Mouse (Mus musculus) left cerebral cortex, adult 2 months (tissue): ENCODE measurements around the gene Daam1. TPM values are rescaled to one million over a fixed set of nuclear protein-coding genes. Genes with fewer than 3 reads are reported as not detected.

ENCODE experiments used
- DNase-seq, 2 experiments: peaks; one replicate each; pipeline ENCODE4 v3.0.0; 2021 to 2022; ENCODE audit warnings: low spot score in 2 of 2, mixed read lengths in 1 of 2; ENCODE audit errors: extremely low spot score in 1 of 2
- H3K27ac ChIP-seq: fragments of 200-600 bp; 2 replicates; pipeline ENCODE4 v1.8.1; 2022
- H3K4me3 ChIP-seq: fragments of 200-600 bp; 2 replicates; pipeline ENCODE4 v1.8.1; 2022
- CTCF ChIP-seq: fragments of 200-600 bp; IDR thresholded peaks from 2 replicates; pipeline ENCODE4 v1.8.1; 2022; ENCODE audit warnings: antibody characterized with exemption, mild to moderate bottlenecking, moderate library complexity
- intact Hi-C: fragments of 180-260 bp; cut with DNase I; formaldehyde crosslinking; loops from one replicate; pipeline ENCODE4 v1.15.1; 2025
- total RNA-seq, 2 experiments: library from RNA; stranded (reverse); gene quantifications; 2 replicates each; pipeline ENCODE4 v1.2.3; 2021

Daam1 gene
- total RNA-seq, 2 experiments from 2014 or later, result 48.0 to 55.0 TPM

DNA sequence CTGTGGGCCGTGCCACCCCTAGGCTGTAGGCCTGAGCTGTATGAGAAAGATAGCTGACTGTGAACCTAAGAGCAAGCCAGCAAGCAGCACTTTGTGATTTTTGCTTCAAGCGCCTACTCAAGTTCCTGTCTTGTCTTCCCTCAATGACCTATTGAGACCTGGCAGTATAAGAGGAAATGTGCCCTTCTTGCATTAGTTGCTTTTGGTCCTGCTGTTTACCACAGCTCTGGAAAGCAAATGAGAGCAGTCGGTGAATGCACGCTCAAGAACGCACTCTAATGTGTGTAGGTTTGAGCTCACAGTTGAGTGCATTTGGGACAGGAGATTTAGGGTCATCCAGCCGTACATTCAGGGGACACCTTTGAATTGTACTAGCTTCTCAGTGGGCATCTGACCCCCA is 118.1 kb downstream of the Daam1 start:
- DNase-seq, result no peak
- no peak overlapping the region for H3K27ac ChIP-seq
- TF ChIP-seq CTCF, result no peak
- intact Hi-C loops, result loop anchor here (5.0 kb wide), 1 partner anchor 117 kb away; the partner anchor contains the start of gene Daam1
- H3K4me3 ChIP-seq, result no peak overlapping the region

DNA sequence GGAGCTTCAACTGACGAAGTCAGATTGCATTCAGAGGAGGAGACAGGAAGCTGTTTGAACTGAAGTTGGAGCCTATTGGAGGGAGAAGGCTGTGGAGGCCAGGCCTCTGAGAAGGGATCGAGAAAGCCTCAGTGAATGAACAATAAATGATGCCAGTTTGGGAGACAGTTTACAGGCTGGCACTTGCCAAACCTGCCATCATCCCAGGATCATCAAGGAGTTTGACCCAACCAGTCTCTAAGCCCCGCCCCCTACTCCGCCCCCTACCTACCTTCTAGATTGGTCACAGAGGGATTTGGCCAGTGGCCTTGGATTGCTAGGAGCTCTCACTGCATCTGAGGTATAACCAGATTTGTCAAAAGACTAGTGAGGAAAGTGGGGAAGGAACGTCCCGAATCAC is 118.7 kb downstream of the Daam1 start:
- no peak for TF ChIP-seq CTCF
- Histone ChIP-seq H3K27ac (no peak overlapping the region), H3K4me3 (no peak overlapping the region)
- DNase-seq, result no peak
- intact Hi-C loops, result loop anchor here (5.0 kb wide), 1 partner anchor 117 kb away; the partner anchor contains the start of gene Daam1

DNA sequence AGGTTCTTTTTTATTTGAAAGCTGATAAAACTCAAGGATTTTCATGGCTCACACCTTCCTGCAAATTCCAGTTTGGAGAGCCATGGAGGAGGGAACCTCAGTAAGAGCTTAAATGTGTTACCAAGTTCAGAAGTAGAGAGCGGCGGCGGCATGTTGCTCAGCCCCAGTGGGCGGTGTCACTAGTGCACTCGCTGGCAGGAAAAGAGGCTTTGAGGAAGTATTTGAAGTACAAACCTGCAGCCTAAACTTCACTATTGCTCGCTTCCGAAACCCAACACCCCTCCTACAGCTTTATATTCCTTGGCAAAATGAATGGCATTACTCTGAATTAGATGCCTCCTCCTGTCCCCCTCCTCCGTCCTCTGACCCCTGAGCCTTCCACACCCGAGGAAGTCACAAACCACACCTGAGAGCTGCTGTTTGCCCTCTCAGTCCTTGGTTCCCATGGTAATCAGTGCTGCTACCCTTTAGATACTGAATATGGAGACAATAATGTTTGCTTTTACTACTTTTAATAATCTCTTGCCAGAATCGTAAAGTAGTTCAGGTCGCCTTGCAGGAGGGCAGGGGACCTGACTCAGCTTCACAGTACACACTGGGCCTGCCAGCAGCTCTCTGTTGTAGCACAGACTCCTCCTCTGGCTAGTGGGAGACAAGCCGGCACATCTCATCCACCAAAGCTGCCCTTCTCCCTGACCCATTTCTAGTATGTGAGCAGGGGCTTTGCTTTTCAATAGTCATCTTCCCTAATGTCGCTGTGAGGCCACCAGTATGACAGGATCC is 119.4 kb downstream of the Daam1 start:
- DNase-seq, result no peak
- no peak; the same call in 1 of the 2 replicates for TF ChIP-seq CTCF
- Histone ChIP-seq H3K27ac (no peak overlapping the region), H3K4me3 (no peak overlapping the region)
- intact Hi-C loops, result no loop called here

DNA sequence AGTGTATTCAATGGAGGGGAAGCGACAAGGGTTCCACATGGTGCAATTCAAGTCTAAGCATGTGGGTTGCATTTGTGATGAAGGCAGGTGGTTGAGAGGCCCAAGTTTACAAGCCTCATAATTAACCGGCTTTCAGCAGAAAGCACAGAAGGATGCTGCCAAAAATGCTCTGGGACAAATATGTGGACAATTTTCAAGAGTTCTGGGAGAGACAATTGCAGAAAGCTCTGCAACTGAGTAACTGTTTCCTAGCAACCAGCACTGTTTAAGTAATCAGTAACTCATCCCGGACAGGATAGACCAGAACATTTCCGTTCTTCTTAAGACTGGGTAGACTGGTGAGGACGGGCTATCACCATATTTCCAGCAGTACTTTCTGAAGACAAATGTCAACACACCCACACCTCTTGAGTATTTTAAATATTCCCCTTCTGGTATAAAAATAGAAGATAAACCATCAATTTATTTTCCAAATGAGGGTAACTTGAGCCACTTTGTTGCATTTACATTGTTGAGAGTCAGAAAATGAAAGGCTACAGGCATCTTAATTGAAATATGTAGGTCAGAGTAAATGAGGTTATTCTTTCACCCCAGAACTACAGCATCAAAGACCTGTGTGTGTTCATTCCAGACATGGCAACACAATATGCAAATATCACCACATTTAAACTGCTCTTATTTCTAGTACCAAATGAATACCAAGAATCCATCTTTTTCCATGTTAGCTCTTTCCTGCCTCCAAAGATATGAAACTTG is 123.5 kb downstream of the Daam1 start:
- TF ChIP-seq CTCF, result no peak
- DNase-seq, result no peak
- intact Hi-C loops, result no loop called here
- Histone ChIP-seq H3K27ac (peak overlapping the region; percentile 69), H3K4me3 (no peak overlapping the region)

DNA sequence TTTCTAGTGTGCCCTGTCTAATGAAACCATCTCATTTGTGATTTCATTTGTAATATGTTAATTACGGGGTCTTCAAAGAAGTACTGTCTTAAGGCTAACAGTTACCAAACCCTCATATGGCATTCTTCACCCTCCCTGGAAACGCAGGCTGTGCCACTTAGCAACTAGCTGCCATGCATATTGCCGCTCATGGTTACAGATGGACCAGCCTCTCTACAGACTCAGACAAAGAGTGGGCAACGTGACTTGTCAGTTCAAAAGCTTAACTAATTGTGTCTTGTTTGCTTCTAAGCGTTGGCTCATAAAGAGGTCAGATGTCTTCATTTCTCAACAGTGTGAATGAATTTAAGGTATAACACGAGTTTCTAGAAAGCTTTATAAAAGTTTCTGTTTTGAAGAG is 126.1 kb downstream of the Daam1 start:
- Histone ChIP-seq H3K4me3 (no peak overlapping the region), H3K27ac (peak overlapping the region; percentile 24; the same call in 1 of the 2 replicates)
- DNase-seq, result no peak
- no peak for TF ChIP-seq CTCF
- intact Hi-C loops, result no loop called here

DNA sequence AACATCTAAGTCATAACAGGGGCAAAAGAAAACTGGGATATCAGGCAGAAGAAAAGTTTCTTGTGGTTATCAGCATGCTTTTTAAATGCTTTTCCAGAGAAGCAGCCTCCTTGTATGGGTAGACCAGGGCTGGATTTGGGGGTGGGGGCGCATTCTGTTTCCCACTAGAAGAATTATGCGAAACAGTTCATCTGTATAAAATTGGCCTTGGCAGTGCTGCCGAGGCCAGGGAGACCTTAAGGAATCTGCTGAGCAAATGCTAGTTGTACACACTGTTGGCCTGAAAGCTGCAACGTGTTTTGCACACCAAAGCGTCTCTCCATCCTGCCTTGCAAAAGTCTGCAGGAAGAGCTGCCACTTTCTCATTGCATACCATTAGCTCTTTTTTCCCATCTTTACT is 126.6 kb downstream of the Daam1 start:
- Histone ChIP-seq H3K27ac (peak overlapping the region; percentile 24; the same call in 1 of the 2 replicates), H3K4me3 (no peak overlapping the region)
- intact Hi-C loops, result no loop called here
- no peak for DNase-seq
- TF ChIP-seq CTCF, result no peak

DNA sequence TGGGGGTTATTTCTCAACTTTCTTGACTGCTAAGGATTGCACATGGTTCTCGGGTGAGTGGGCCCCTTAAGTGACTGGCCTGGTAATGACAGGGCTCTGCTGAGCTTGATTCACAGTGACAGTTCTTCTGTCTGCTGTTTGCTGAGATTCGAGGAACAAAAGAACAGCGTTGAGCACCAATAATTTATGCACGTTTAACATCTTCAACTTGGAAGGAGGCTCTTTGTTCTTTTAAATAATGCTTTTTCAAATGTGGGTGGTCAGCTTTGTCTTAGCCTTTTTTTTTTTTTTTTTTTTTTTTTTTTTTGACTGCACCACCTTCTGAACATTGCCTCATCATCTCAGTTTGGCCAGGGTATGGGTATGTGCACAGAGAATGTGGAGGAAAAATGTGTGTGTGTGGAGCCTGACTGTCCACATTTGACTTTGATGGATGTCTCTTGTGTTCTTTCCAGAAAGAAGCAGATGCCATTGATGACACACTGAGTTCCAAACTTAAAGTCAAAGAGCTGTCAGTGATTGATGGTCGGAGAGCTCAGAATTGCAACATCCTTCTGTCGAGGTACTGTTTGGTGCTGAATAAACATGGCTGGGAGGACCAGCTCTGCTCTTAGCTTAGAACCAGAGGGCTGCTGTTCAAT is 128.6 kb downstream of the Daam1 start:
- H3K27ac ChIP-seq, result no peak overlapping the region
- intact Hi-C loops, result no loop called here
- TF ChIP-seq CTCF, result no peak
- H3K4me3 ChIP-seq, result no peak overlapping the region
- DNase-seq, result no peak

DNA sequence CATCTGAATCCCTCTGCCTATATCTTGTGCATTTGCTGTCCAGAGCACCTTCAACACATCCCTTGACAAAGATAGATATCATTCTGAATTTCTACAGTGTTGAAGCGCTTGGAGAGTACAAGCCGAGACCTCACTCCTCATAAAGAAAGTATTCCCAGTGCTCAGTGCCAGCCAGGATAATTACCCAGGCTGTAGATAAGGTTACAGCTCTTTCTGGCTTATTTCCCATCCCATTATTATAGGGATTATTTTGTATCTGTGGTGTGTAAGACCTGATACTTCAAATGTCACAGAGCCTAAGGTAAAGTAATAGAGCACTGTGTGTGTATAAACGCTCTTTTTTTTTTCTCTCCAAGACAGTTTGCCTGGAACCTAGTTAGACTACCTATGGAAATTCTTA is 130.8 kb downstream of the Daam1 start:
- no peak for DNase-seq
- no peak for TF ChIP-seq CTCF
- Histone ChIP-seq H3K27ac (no peak overlapping the region), H3K4me3 (no peak overlapping the region)
- intact Hi-C loops, result no loop called here

DNA sequence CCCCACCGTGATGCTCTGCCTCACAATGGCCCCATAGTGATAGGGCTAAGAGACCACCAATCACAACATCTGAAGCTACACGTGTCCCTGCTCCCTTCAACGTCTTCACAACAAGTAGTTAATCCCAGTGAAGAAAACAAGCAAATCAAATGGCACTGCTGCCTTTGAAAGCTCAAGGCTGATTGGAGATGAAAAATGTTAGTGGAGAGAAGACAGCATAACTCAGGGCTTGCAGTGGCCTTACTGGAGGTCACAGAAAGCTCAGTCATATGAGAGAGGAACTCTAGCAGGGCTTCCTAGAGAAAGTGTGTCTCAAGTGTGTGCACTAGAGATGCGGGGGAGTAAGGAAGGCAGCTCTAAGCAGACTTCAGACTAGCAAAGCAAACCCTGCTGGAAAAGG is 131.7 kb downstream of the Daam1 start:
- intact Hi-C loops, result no loop called here
- DNase-seq, result no peak
- no peak overlapping the region for H3K27ac ChIP-seq
- no peak for TF ChIP-seq CTCF
- H3K4me3 ChIP-seq, result no peak overlapping the region

DNA sequence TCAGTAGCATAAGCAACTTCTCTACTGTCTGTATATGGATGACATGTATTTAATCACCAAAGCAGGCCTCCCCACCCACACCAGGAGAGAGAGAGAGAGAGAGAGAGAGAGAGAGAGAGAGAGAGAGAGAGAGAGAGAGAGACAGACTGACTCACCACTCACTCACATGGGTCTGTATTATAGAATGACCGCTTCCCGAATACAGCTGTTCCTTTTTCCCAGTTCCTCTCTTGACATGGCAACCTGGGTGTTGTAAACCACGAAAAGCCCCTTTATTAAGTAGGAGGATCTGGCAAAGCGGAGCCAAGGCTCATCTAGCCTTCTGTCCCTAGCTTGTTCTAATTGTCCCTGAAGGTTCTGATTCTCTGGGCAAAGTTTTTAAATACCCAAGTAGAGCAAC is 137.7 kb downstream of the Daam1 start:
- Histone ChIP-seq H3K27ac (no peak overlapping the region), H3K4me3 (no peak overlapping the region)
- no peak for TF ChIP-seq CTCF
- DNase-seq, result no peak
- intact Hi-C loops, result no loop called here

DNA sequence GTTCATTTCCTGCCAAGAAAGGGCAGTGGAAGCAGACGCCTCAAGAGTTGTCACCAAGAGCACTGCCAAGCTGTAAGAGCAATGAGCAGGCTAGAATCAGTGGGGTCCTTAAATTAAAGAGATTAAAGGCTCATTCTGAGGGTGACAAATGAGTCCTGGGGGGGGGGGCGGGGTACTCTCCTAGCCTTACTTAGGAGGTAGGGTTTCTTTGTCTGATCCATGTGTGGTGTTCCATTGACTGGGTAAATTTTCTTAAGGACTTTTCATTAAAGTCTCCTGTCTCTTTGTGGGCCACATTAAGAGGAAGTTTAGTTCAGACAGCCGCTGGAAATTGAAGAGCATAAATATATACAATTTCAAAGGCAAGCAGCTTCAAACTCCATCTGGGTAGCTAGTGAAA is 138.1 kb downstream of the Daam1 start:
- no peak for DNase-seq
- no peak overlapping the region for H3K27ac ChIP-seq
- intact Hi-C loops, result no loop called here
- no peak overlapping the region for H3K4me3 ChIP-seq
- TF ChIP-seq CTCF, result no peak

DNA sequence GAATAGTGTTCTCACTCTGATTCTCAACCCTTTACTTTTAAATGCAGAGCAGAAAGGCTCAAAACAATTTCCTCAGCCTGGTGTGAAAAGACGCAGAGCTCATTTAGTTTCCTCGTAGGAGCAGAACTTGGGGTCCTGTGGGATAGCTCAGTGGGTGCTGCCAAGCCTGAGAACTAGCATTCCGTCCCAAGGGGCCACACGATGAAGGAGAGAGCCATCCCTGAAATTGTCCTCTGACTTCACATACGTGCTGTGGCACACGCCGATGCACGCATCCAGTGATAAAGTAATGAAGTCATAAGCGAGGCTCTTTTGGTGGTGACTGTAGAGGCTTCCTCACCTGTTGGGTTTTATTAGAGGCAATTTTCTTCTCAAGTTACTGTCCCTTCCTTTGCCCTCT is 138.6 kb downstream of the Daam1 start:
- no peak for DNase-seq
- intact Hi-C loops, result no loop called here
- H3K4me3 ChIP-seq, result no peak overlapping the region
- TF ChIP-seq CTCF, result no peak
- H3K27ac ChIP-seq, result no peak overlapping the region
